Mouse (Mus musculus) hindbrain, postnatal 0 days (tissue): ENCODE results near the gene Dusp2. TPM values are rescaled to one million over a fixed set of nuclear protein-coding genes. Genes with fewer than 3 reads are reported as not detected.

Source experiments
- ATAC-seq: fragments of 200-750 bp; cut with Nextera tagmentation; 2 replicates; pipeline ENCODE4 v1.8.0; 2017; ENCODE audit warnings: mild to moderate bottlenecking, moderate TSS enrichment, moderate library complexity
- DNase-seq: peaks from one replicate; pipeline ENCODE4 v3.0.0-alpha.2; 2015; ENCODE audit warnings: low spot score
- H3K27ac ChIP-seq: fragments of 300-500 bp; sonication (generic); 2 replicates; pipeline ENCODE4 v1.5.1; 2014; ENCODE audit warnings: mild to moderate bottlenecking
- H3K27me3 ChIP-seq: fragments of 300-500 bp; sonication (generic); 2 replicates; pipeline ENCODE4 v1.6.1; 2014; ENCODE audit warnings: low read length, mixed read lengths; ENCODE audit not compliant: insufficient read depth
- H3K36me3 ChIP-seq: fragments of 300-500 bp; sonication (generic); 2 replicates; pipeline ENCODE4 v1.6.1; 2014; ENCODE audit warnings: low read length, mixed read lengths; ENCODE audit not compliant: insufficient read depth
- H3K4me1 ChIP-seq: fragments of 300-500 bp; sonication (generic); 2 replicates; pipeline ENCODE4 v1.6.1; 2014; ENCODE audit warnings: antibody characterized with exemption, low read length, mixed read lengths; ENCODE audit not compliant: insufficient read depth
- H3K4me2 ChIP-seq: fragments of 300-500 bp; sonication (generic); 2 replicates; pipeline ENCODE4 v1.6.1; 2014; ENCODE audit warnings: low read depth, mild to moderate bottlenecking, low read length, moderate library complexity, mixed read lengths
- H3K4me3 ChIP-seq: fragments of 300-500 bp; sonication (generic); 2 replicates; pipeline ENCODE4 v1.5.1; 2014; ENCODE audit warnings: low read length
- H3K9ac ChIP-seq: fragments of 300-500 bp; sonication (generic); replicated peaks from 2 replicates; pipeline ENCODE4 v1.6.1; 2014; ENCODE audit warnings: mild to moderate bottlenecking, low read length, moderate library complexity, mixed read lengths
- H3K9me3 ChIP-seq: fragments of 300-500 bp; sonication (generic); 2 replicates; pipeline ENCODE4 v1.6.1; 2016; ENCODE audit warnings: low read length, mixed read lengths
- CTCF ChIP-seq: IDR thresholded peaks from 2 replicates; pipeline ENCODE4 v1.5.1; 2016; ENCODE audit warnings: antibody characterized with exemption, control low read depth, low read depth
- WGBS: fragments of 180-500 bp; shearing (Covaris S2); extraction: QIAGEN DNeasy Blood & Tissue Kit; methylation state at CpG from one replicate; pipeline ENCODE4 v1.1.7; 2014; 5-methylcytosine and 5-hydroxymethylcytosine counted together
- polyA plus RNA-seq: library from polyadenylated mRNA; unstranded; fragments of >200 nt; fragmentation: Nextera tagmentation; extraction: Ambion mirVana; gene quantifications from 2 replicates; pipeline ENCODE4 v1.2.1, GENCODE M21; 2015
- total RNA-seq: library from RNA; depleted of rRNA; stranded (reverse); fragments of >200 nt; gene quantifications from 2 replicates; pipeline ENCODE4 v1.2.3, GENCODE M21; 2014

Gene Dusp2
- total and polyA plus RNA-seq, 2 experiments from 2014 or later = 8.7 to 19.9 TPM

- no peaks in the 10 kb centered on the region for H3K36me3 ChIP-seq
- no peaks in the 10 kb centered on the region for H3K9me3 ChIP-seq
- peaks cover 4% of the 10 kb centered on the region for H3K27me3 ChIP-seq
- ATAC-seq = no peak
- H3K27ac ChIP-seq = no peak overlapping the region
- DNase-seq = no peak
- 49% methylated on average over 11 of the region's 11 CpGs for WGBS
- H3K4me3 ChIP-seq = no peak overlapping the region
- H3K4me1 ChIP-seq = peaks cover 12% of the 10 kb centered on the region
- TF ChIP-seq CTCF = no peak
- H3K9ac ChIP-seq = no peak overlapping the region
- H3K4me2 ChIP-seq = peak overlapping the region; percentile 82; the same call in 1 of the 2 replicates
These were observed 849 bp upstream of the Dusp2 start for GRCm38 (mm10) chr2:127335078-127335541.

GRCm38 (mm10) chr2:127336497-127336832, 506 bp downstream of the Dusp2 start:
- Histone ChIP-seq H3K36me3 (no peaks in the 10 kb centered on the region), H3K9ac (peak overlapping the region; percentile 69), H3K27ac (no peak overlapping the region), H3K9me3 (no peaks in the 10 kb centered on the region), H3K27me3 (peaks cover 4% of the 10 kb centered on the region), H3K4me2 (peak overlapping the region; percentile 82), H3K4me3 (peak overlapping the region; percentile 53), H3K4me1 (peaks cover 12% of the 10 kb centered on the region)
- WGBS = 4% methylated on average over 33 of the region's 33 CpGs
- TF ChIP-seq CTCF = no peak
- DNase-seq = no peak
- no peak for ATAC-seq

- peak overlapping the region; percentile 82 for H3K4me2 ChIP-seq
- no peaks in the 10 kb centered on the region for H3K9me3 ChIP-seq
- H3K27ac ChIP-seq = no peak overlapping the region
- H3K4me1 ChIP-seq = peaks cover 12% of the 10 kb centered on the region
- H3K27me3 ChIP-seq = peaks cover 4% of the 10 kb centered on the region
- ATAC-seq (no peak), DNase-seq (no peak)
- no peaks in the 10 kb centered on the region for H3K36me3 ChIP-seq
- peak overlapping the region; percentile 69 for H3K9ac ChIP-seq
- peak overlapping the region; percentile 53 for H3K4me3 ChIP-seq
- no peak for TF ChIP-seq CTCF
- 42% methylated on average over 5 of the region's 5 CpGs for WGBS
These were observed 926 bp downstream of the Dusp2 start for GRCm38 (mm10) chr2:127336885-127337284.

GRCm38 (mm10) chr2:127337531-127337930, 1.6 kb downstream of the Dusp2 start:
- no peak overlapping the region for H3K9ac ChIP-seq
- peaks cover 12% of the 10 kb centered on the region for H3K4me1 ChIP-seq
- H3K27me3 ChIP-seq = peaks cover 4% of the 10 kb centered on the region
- no peak for TF ChIP-seq CTCF
- H3K36me3 ChIP-seq = no peaks in the 10 kb centered on the region
- H3K27ac ChIP-seq = no peak overlapping the region
- H3K4me2 ChIP-seq = peak overlapping the region; percentile 82; the same call in 1 of the 2 replicates
- no peaks in the 10 kb centered on the region for H3K9me3 ChIP-seq
- H3K4me3 ChIP-seq = peak overlapping the region; percentile 53; the same call in 1 of the 2 replicates
- DNase-seq (no peak), ATAC-seq (no peak)
- WGBS = 43% methylated on average over 11 of the region's 11 CpGs

- Histone ChIP-seq H3K4me2 (no peak overlapping the region), H3K27ac (no peak overlapping the region), H3K9ac (no peak overlapping the region), H3K4me3 (no peak overlapping the region), H3K4me1 (peaks cover 12% of the 10 kb centered on the region), H3K9me3 (no peaks in the 10 kb centered on the region), H3K27me3 (peaks cover 4% of the 10 kb centered on the region), H3K36me3 (no peaks in the 10 kb centered on the region)
- ATAC-seq = no peak
- TF ChIP-seq CTCF = no peak
- no peak for DNase-seq
- WGBS = 68% methylated on average over 7 of the region's 7 CpGs
These were observed 2.1 kb downstream of the Dusp2 start for GRCm38 (mm10) chr2:127338012-127338411.

- Histone ChIP-seq H3K27me3 (peaks cover 4% of the 10 kb centered on the region), H3K27ac (no peak within 1 kb of the TSS), H3K4me2 (peak within 1 kb of the TSS; percentile 82; the same call in 1 of the 2 replicates), H3K4me1 (peaks cover 12% of the 10 kb centered on the region), H3K9me3 (no peaks in the 10 kb centered on the region), H3K36me3 (no peaks in the 10 kb centered on the region), H3K4me3 (no peak within 1 kb of the TSS), H3K9ac (no peak within 1 kb of the TSS)
- DNase-seq (no peak), ATAC-seq (no peak)
- WGBS = 88% methylated on average over 4 of the region's 4 CpGs
- TF ChIP-seq CTCF = no peak
These were observed 2.5 kb downstream of the Dusp2 start, which contains the start of gene Astl for GRCm38 (mm10) chr2:127338416-127338815. Gene Astl, plus strand, starts transcription at chr2:127338639.

GRCm38 (mm10) chr2:127338833-127339232, 2.9 kb downstream of the Dusp2 start:
- no peak overlapping the region for H3K4me2 ChIP-seq
- 71% methylated on average over 4 of the region's 4 CpGs for WGBS
- H3K9ac ChIP-seq = no peak overlapping the region
- H3K27ac ChIP-seq = no peak overlapping the region
- DNase-seq (no peak), ATAC-seq (no peak)
- peaks cover 4% of the 10 kb centered on the region for H3K27me3 ChIP-seq
- peaks cover 12% of the 10 kb centered on the region for H3K4me1 ChIP-seq
- TF ChIP-seq CTCF = no peak
- no peaks in the 10 kb centered on the region for H3K9me3 ChIP-seq
- H3K36me3 ChIP-seq = no peaks in the 10 kb centered on the region
- H3K4me3 ChIP-seq = no peak overlapping the region
